Mouse (Mus musculus): Measurements from ENCODE around the gene Mks1. TPM values are rescaled to one million over a fixed set of nuclear protein-coding genes. Genes with fewer than 3 reads are reported as not detected.

The Mks1 gene
- total RNA-seq, 1 experiment = 14.2 TPM

GRCm38 (mm10) chr11:87821502-87821901 lies 31.5 kb upstream of the Mks1 start:
- Histone ChIP-seq H3K27ac (ENCODE audit: insufficient read depth, low read depth, low read length, poor library complexity, severe bottlenecking) (no peak overlapping the region), H3K4me3 (ENCODE audit: insufficient read depth in 1 of 2, low read depth in 1 of 2, low read length in 2 of 2, poor library complexity in 1 of 2, severe bottlenecking in 1 of 2) (no peak overlapping the region), H3K9me3 (ENCODE audit: control insufficient read depth, insufficient read depth, low read depth, low read length) (no peaks in the 10 kb centered on the region), H3K36me3 (ENCODE audit: control insufficient read depth, insufficient read depth, low read length, poor library complexity, severe bottlenecking) (no peaks in the 10 kb centered on the region), H3K4me1 (ENCODE audit: control insufficient read depth in 2 of 2, insufficient read depth in 2 of 2, low read length in 2 of 2, poor library complexity in 1 of 2) (peaks cover 2 to 10% of the 10 kb centered on the region in 2 experiments; a peak in 1 of 4 replicates), H3K9ac (ENCODE audit: insufficient read depth, low read depth, low read length, poor library complexity, severe bottlenecking) (no peak overlapping the region)
- TF ChIP-seq MAFK (IDR thresholded peaks at IDR 0.05; ENCODE audit: insufficient read depth, low read depth, low read length) (no peak), CHD2 (IDR thresholded peaks at IDR 0.05; ENCODE audit: low read depth, low read length) (no peak), HCFC1 (IDR thresholded peaks at IDR 0.05; ENCODE audit: borderline replicate concordance, insufficient read depth, low read length) (no peak), ZC3H11A (IDR thresholded peaks at IDR 0.05; ENCODE audit: borderline replicate concordance, low read depth, low read length) (no peak), ZNF384 (IDR thresholded peaks at IDR 0.05; ENCODE audit: low read depth, low read length) (no peak)
- in situ Hi-C loops (cut with MboI; ENCODE audit: low sequenced_read_pairs in 2 of 2, unreplicated experiment in 2 of 2) = no loop called here
- DNase-seq (ENCODE audit: low read depth, low spot score) = no peak

DNA sequence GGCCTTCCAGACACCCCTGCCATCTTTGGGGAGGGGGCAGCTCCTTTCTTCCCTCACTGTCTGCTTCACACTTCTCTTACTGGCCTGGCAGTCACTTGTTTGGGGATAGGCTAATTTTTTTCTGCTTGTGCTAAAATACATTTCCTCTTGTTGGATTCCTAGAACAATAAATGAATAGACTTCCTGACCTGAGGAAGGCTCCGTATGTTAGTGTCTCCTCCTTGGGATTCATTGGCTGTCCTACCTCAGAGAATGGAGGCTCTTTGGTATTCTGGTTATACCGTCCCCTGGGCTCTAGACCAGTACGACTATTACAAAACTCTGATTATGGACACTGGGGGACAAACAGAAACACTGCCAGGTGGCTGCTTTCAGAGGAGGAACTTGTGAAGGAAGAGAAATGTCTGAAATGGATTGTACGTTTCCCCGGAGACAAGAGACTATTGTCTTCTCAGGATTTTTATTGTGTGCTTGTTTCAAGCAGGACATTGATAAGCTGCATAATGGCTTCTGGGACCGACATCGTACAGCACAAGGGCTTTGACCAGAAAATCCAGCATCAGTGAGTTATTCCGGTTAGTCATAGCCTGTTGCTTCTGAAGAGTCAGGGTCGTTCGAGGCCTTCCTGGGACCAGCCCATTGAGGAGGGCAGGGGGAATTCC lies 24.6 kb upstream of the Mks1 start, which contains the start of gene Lpo:
Lpo (minus strand) TSS at position 51 of the 662 bp plus-strand sequence.
- no peak within 1 kb of the TSS for H3K9ac ChIP-seq (ENCODE audit: insufficient read depth, low read depth, low read length, poor library complexity, severe bottlenecking)
- in situ Hi-C loops (cut with MboI; ENCODE audit: low sequenced_read_pairs in 2 of 2, unreplicated experiment in 2 of 2) = no loop called here
- H3K27ac ChIP-seq (ENCODE audit: insufficient read depth, low read depth, low read length, poor library complexity, severe bottlenecking) = no peak within 1 kb of the TSS
- TF ChIP-seq ZC3H11A (IDR thresholded peaks at IDR 0.05; ENCODE audit: borderline replicate concordance, low read depth, low read length) = no peak
- no peak for TF ChIP-seq HCFC1 (IDR thresholded peaks at IDR 0.05; ENCODE audit: borderline replicate concordance, insufficient read depth, low read length)
- TF ChIP-seq MAFK (IDR thresholded peaks at IDR 0.05; ENCODE audit: insufficient read depth, low read depth, low read length) = no peak
- TF ChIP-seq ZNF384 (IDR thresholded peaks at IDR 0.05; ENCODE audit: low read depth, low read length) = no peak
- TF ChIP-seq CHD2 (IDR thresholded peaks at IDR 0.05; ENCODE audit: low read depth, low read length) = no peak
- DNase-seq (ENCODE audit: low read depth, low spot score) = no peak
- H3K4me3 ChIP-seq (ENCODE audit: insufficient read depth in 1 of 2, low read depth in 1 of 2, low read length in 2 of 2, poor library complexity in 1 of 2, severe bottlenecking in 1 of 2) = no peak within 1 kb of the TSS
- H3K4me1 ChIP-seq (ENCODE audit: control insufficient read depth in 2 of 2, insufficient read depth in 2 of 2, low read length in 2 of 2, poor library complexity in 1 of 2) = no peaks in the 10 kb centered on the region
- no peaks in the 10 kb centered on the region for H3K9me3 ChIP-seq (ENCODE audit: control insufficient read depth, insufficient read depth, low read depth, low read length)
- no peaks in the 10 kb centered on the region for H3K36me3 ChIP-seq (ENCODE audit: control insufficient read depth, insufficient read depth, low read length, poor library complexity, severe bottlenecking)

- H3K4me3 ChIP-seq (ENCODE audit: insufficient read depth in 1 of 2, low read depth in 1 of 2, low read length in 2 of 2, poor library complexity in 1 of 2, severe bottlenecking in 1 of 2) = no peak overlapping the region
- H3K9me3 ChIP-seq (ENCODE audit: control insufficient read depth, insufficient read depth, low read depth, low read length) = no peaks in the 10 kb centered on the region
- H3K36me3 ChIP-seq (ENCODE audit: control insufficient read depth, insufficient read depth, low read length, poor library complexity, severe bottlenecking) = no peaks in the 10 kb centered on the region
- in situ Hi-C loops (cut with MboI; ENCODE audit: low sequenced_read_pairs in 2 of 2, unreplicated experiment in 2 of 2) = no loop called here
- DNase-seq (ENCODE audit: low read depth, low spot score) = no peak
- no peaks in the 10 kb centered on the region for H3K4me1 ChIP-seq (ENCODE audit: control insufficient read depth in 2 of 2, insufficient read depth in 2 of 2, low read length in 2 of 2, poor library complexity in 1 of 2)
- no peak overlapping the region for H3K27ac ChIP-seq (ENCODE audit: insufficient read depth, low read depth, low read length, poor library complexity, severe bottlenecking)
- H3K9ac ChIP-seq (ENCODE audit: insufficient read depth, low read depth, low read length, poor library complexity, severe bottlenecking) = no peak overlapping the region
- TF ChIP-seq ZNF384 (IDR thresholded peaks at IDR 0.05; ENCODE audit: low read depth, low read length) (no peak), CHD2 (IDR thresholded peaks at IDR 0.05; ENCODE audit: low read depth, low read length) (no peak), HCFC1 (IDR thresholded peaks at IDR 0.05; ENCODE audit: borderline replicate concordance, insufficient read depth, low read length) (no peak), MAFK (IDR thresholded peaks at IDR 0.05; ENCODE audit: insufficient read depth, low read depth, low read length) (no peak), ZC3H11A (IDR thresholded peaks at IDR 0.05; ENCODE audit: borderline replicate concordance, low read depth, low read length) (no peak)
These were observed 12.3 kb upstream of the Mks1 start for GRCm38 (mm10) chr11:87840676-87841075.

DNA sequence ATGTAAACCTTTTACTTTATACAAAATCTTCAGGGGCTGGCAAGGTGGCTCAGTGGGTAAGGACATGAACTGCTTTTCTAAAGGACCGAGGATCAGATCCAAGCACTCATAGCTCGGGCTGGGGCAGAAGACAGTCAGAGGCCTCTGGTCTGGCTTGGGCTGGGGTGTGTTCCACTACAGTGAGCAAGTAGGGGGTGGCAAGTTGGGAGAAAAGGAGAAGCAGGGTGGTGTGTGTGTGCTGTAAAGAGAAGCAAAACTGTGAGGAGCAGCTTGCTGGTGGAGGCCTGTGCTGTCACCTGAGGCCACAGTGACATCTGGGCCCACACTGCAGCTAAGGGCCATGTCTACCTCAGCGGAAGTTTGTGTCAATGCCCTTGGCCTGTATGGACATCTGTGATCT lies 11.6 kb upstream of the Mks1 start:
- no peak for DNase-seq (ENCODE audit: low read depth, low spot score)
- Histone ChIP-seq H3K9me3 (ENCODE audit: control insufficient read depth, insufficient read depth, low read depth, low read length) (no peaks in the 10 kb centered on the region), H3K4me1 (ENCODE audit: control insufficient read depth in 2 of 2, insufficient read depth in 2 of 2, low read length in 2 of 2, poor library complexity in 1 of 2) (no peaks in the 10 kb centered on the region), H3K27ac (ENCODE audit: insufficient read depth, low read depth, low read length, poor library complexity, severe bottlenecking) (no peak overlapping the region), H3K4me3 (ENCODE audit: insufficient read depth in 1 of 2, low read depth in 1 of 2, low read length in 2 of 2, poor library complexity in 1 of 2, severe bottlenecking in 1 of 2) (no peak overlapping the region), H3K9ac (ENCODE audit: insufficient read depth, low read depth, low read length, poor library complexity, severe bottlenecking) (no peak overlapping the region), H3K36me3 (ENCODE audit: control insufficient read depth, insufficient read depth, low read length, poor library complexity, severe bottlenecking) (no peaks in the 10 kb centered on the region)
- TF ChIP-seq CHD2 (IDR thresholded peaks at IDR 0.05; ENCODE audit: low read depth, low read length) (no peak), ZC3H11A (IDR thresholded peaks at IDR 0.05; ENCODE audit: borderline replicate concordance, low read depth, low read length) (no peak), MAFK (IDR thresholded peaks at IDR 0.05; ENCODE audit: insufficient read depth, low read depth, low read length) (no peak), ZNF384 (IDR thresholded peaks at IDR 0.05; ENCODE audit: low read depth, low read length) (no peak)
- in situ Hi-C loops (cut with MboI; ENCODE audit: low sequenced_read_pairs in 2 of 2, unreplicated experiment in 2 of 2) = no loop called here

All from ES-E14 (cell line).